Mouse (Mus musculus): ENCODE data around the gene Rbp3.

DNA sequence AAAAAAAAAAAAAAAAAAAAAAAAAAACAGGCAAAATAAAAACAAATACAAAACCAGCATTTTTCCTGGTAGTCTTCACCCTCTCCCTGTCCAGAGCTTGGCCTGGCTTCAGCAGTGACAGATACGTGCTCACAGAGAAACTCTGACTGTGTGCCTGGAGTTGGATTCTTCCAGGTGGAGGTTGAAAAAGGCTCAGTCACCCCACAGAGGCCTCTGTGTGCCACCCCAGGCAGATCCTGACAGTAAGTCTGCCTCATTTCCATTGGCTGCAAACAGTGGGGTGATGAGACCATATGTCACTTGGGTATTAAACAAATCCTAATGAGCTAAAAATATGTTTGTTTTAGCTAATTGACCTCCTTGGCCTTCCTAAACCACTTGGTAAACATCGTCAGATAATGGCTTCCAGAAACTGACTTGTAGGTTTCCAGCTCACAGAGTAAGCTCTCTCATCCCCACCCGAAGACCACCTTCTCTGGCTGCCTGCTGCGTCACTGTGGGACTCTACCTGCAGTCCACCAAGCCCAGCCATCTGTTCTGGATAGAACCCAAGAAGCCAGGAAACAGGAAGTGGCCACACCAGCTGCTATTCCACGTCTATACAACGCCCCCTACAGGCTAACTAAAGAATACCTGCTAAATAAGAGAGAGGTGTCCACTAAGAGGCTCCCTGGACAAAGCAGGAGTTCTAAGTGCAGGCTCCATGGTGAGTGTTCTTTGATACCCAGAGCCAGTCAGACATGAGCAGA is 1.4 kb upstream of the Rbp3 start:
- TF ChIP-seq CTCF (IDR thresholded peaks at IDR 0.05; ENCODE audit: extremely low read depth, insufficient read length, insufficient replicate concordance, low read depth, low read length) (no peak), POLR2A (IDR thresholded peaks at IDR 0.05; ENCODE audit: low read depth, low read length) (no peak)

Measured in small intestine, adult 2 months (tissue).